Mouse (Mus musculus) adrenal gland, adult 8-10 months (tissue): ENCODE data around the gene 1600014C23Rik. TPM values are rescaled to one million over a fixed set of nuclear protein-coding genes. Genes with fewer than 3 reads are reported as not detected.

Source experiments
- DNase-seq: peaks from one replicate; pipeline ENCODE4 v3.0.0; 2022
- total RNA-seq, 4 experiments: library from RNA; stranded (reverse); gene quantifications; 2 replicates each; pipeline ENCODE4 v1.2.4; 2022

The 1600014C23Rik gene
- total RNA-seq, 4 experiments from 2014 or later, result not detected

- DNase-seq, result no peak
These were observed 46.9 kb downstream of the 1600014C23Rik start, which contains the start of gene Tmem63b for GRCm38 (mm10) chr17:45686716-45687115. Gene Tmem63b (minus strand): TSS chr17:45686905.

DNA sequence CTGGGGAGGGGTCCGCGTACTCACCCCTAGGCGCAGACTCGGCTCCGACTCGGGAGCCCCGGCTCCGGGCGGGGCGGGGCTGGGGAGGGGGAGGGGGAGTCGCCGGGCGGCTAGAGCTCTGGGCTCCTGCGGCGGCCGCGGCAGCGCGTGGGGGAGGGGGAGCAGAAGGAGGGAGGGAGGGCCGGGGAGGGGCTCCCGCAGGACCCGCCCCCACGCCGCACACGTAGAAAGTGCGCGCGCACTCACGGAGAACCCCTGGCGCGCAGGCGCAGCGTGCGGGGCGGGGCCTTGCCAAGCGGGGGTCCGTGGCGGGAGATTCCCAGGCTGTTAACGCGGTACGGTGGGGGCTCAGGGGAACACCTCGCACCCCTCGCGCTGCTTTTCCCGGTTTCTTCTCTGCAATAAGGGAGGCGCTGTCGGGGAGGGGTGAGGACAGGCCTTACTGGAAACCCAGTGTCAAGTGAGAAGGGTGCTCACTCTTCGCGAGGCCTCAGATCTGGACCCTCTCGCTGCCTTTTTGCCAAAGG is 47.5 kb downstream of the 1600014C23Rik start, which contains the start of gene Mrpl14:
Mrpl14 (plus strand) TSS at position 230 of the 527 bp plus-strand sequence.
- DNase-seq, result peak; percentile 84

DNA sequence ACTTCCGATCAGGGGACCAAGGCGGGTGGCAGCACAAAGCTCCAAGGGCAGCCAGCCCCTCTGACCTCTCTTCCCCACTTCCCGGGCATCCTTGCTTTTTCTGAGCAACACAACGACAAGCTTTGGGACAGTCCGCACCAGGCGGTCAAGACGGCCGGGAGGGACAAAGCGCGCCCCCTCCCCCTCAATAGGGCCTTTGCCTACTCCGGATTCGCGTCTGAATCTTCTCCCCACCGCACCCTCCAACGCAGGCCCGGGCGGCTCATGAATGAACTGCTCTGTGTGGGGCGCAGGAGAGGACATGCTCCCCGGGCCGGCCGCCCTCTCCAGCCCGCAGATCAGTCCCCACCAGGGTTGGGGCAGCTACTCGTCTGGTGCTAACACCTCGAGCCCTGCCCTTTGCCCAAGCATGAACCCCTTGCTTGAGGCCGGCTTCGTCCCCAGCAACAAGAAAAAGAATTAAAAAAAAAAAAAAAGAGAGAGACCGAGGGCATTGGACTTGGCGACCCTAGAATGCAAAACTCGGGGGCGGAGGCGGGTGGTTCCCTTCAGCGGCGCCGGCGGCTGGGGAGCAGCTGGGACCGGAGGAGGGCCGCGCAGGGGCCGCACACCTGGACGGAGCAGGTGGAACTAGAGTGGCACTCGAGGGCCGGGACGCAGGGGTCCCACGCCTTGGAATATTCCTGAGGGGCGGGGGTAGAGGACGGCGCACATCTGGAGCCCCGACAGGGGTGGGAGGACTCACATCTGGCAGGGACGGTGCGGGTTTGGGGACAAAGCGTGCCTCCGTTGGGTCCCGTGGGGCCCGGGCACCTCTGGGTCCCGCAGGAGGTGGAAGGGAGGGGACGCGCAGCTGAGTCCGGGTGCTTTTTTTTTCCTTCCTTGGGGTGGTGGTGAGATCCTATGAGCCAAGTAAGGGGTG is 48.2 kb downstream of the 1600014C23Rik start:
- no peak for DNase-seq

DNA sequence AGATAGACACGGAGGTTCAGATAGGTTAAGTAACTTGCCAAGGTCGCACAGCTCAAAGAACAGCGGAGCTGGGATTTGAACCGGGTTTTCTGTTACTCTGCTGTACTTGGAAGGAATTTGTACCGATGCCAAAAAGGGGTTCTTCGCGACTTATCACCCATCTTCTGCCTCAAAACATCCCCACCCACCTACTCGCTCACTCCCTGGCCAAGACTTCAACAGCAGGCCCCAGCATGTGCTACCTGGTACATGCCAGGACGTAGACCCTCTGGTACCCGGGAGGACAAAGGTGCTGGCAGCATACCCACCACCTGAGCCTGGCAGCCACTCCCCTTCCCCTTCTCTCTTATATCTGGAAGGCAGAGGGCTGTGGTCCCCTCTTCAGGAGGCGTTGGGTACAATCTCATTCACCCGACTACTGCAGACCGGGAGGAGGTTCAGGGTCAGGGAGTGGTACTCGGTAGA is 48.9 kb downstream of the 1600014C23Rik start:
- no peak for DNase-seq

Other genes starting within 250 kb of the 1600014C23Rik start
- 10 to 100 TPM; 18.1 to 23.7 (median 19.0) TPM for gene Aars2, start 227.0 kb downstream of the 1600014C23Rik start, total RNA-seq
- not detected for gene Tcte1, start 210.4 kb downstream of the 1600014C23Rik start, total RNA-seq
- gene Tmem151b, start 184.2 kb downstream of the 1600014C23Rik start, total RNA-seq, result under 1 TPM; 0.09 to 0.17 (median 0.14) TPM
- gene Nfkbie, start 178.1 kb downstream of the 1600014C23Rik start, total RNA-seq, result 1 to 10 TPM; 4.2 to 6.4 (median 5.6) TPM
- 10 to 100 TPM; 51.7 to 68.9 (median 61.0) TPM for gene Slc35b2, start 170.0 kb downstream of the 1600014C23Rik start, total RNA-seq
- gene Hsp90ab1, start 160.6 kb downstream of the 1600014C23Rik start, total RNA-seq, result 1,000 to 10,000 TPM; 1,432 to 3,205 (median 1,905) TPM
- gene Slc29a1, start 134.2 kb downstream of the 1600014C23Rik start, total RNA-seq, result 100 to 1,000 TPM; 145 to 174 (median 158) TPM
- gene Mymx, start 131.7 kb downstream of the 1600014C23Rik start, total RNA-seq, result under 1 TPM in 2 of 4 experiments, not detected in 2; 0.32 to 0.38 TPM
- gene Capn11, start 74.5 kb downstream of the 1600014C23Rik start, total RNA-seq, result under 1 TPM in 1 of 4 experiments, not detected in 3; 0.89 TPM
- 100 to 1,000 TPM; 109 to 120 (median 112) TPM for gene Mrpl14, start 47.5 kb downstream of the 1600014C23Rik start, total RNA-seq
- gene Tmem63b, start 46.9 kb downstream of the 1600014C23Rik start, total RNA-seq, result 10 to 100 TPM; 38.2 to 75.2 (median 53.9) TPM